Mouse (Mus musculus) T-helper 1 cell (primary cell): ENCODE data around the gene Sox13.

Source experiments
- in situ Hi-C: fragments of 300-600 bp; cut with MboI, MseI; formaldehyde crosslinking; loops from one replicate; pipeline ENCODE4 v1.15.1; 2025; ENCODE audit warnings: high pct_unique_total_duplicates

The Sox13 gene

DNA sequence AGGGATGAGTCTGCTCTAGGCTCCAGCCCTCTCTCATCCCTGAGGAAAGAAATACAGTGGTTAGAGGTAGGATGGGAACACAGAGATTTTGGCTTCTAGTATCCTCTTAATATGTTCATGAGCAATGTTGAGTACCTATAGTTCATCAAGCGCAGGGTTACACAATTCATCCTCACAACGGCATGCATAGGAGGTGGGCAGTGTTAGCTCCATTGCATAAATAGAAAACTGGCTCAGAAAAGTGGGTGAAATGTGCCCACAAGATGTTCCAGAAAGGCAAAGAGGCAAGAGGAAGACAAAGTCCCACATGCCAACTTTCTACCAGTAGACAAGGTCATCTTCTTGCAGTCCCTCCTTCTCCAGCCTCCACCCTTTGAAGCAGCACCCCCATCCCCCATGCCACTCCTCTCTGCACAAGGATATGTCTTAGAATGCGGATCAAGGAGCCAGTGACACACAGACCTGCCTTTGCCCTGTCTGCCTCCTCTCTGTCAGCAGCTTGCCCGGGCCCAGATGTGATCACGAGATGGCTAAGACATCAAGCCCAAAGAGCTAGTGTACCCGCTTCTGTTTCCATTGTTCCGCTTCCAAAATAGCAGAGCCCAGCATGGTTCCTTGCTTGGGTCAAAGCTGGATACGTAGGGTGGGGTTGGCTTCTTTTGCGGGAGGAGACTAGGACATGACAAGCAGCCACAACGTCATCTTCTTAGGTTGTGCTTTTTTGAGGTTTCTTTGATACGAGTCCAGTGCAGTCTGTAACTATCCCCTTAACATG is 91.3 kb downstream of the Sox13 start:
- in situ Hi-C loops, result no loop called here
